Mouse (Mus musculus) gastrocnemius, adult 18-20 months (tissue): ENCODE results near the gene Cops7a. TPM values are rescaled to one million over a fixed set of nuclear protein-coding genes. Genes with fewer than 3 reads are reported as not detected.
A peak's percentile ranks its signal among the peaks of the same experiment; 100 is the strongest.

Experiments used
- DNase-seq: peaks from one replicate; pipeline ENCODE4 v3.0.0; 2021; ENCODE audit warnings: low spot score
- long read RNA-seq, 2 experiments: library from polyadenylated mRNA; stranded (forward); transcript quantifications; one replicate each; pipeline ENCODE4 v2.0.0; 2021
- total RNA-seq, 2 experiments: library from RNA; stranded (reverse); gene quantifications; 2 replicates each; pipeline ENCODE4 v1.2.3; 2021

Cops7a gene
- 100 to 1,000 TPM; 109 to 121 TPM for total RNA-seq
- long read RNA-seq, experiment 1, transcript Cops7a-201 (8 exons, 1,817 nt): major isoform, 11 of 248 reads
- long read RNA-seq, experiment 1, transcript Cops7a-202 (8 exons, 1,328 nt): minor isoform, 8 of 248 reads
- long read RNA-seq, experiment 1, partial matches to known transcripts: 26 of 248 reads
- long read RNA-seq, experiment 1, other reads (novel, unspliced or antisense): 202 of 248 reads
- long read RNA-seq, experiment 2, transcript Cops7a-201 (8 exons, 1,817 nt): major isoform, 9 of 215 reads
- long read RNA-seq, experiment 2, transcript Cops7a-202 (8 exons, 1,328 nt): major isoform, 9 of 215 reads
- long read RNA-seq, experiment 2, partial matches to known transcripts: 20 of 215 reads
- long read RNA-seq, experiment 2, other reads (novel, unspliced or antisense): 177 of 215 reads

- peak; percentile 97 for DNase-seq
Measured at GRCm38 (mm10) chr6:124965088-124965719, at the start of gene Cops7a. Cops7a (minus strand) TSS chr6:124965538.

DNA sequence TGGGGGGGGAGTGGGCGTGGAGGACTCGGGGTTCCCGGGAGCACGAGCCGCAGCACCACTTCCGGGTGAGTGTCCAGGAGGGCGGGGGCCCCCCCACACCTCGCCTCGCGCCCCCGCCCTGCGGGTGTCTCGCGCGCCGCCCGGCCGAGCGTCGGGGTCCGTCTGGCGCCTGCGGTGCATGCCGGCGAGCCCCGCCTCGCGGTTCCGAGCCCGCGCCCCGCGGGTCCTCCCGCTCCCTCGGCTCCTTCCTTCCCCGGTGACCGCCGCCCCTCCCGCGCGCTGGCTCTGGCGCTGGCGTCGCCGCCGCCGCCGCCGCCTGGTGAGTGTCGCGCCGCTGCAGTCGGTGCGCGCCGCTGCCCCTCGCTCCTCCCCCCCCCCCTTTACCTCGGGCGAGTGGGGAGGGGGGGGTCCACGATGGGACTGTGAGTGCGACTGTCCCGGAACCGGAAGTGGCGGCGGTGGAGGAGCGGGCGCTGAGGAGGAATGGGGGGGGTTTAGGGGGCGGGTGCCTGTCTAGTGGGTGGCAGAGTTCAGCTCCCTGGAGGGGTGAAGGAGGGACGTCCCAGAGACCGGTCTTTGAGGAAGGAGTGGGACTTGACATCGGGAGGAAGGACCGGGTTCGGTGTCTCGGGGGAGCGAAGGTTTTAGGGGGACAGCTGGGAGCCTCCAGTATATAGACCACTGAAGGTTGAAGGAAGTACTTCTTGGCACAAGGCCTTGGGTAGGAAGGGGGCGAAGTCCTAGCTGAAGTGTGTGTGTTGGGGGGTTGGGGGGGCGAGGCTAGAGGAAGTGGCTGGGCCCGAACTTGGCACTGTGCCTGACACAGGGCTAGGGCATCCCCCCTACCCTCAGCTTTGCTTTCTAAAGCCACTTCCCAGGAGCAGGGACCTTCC is 44.1 kb upstream of the Cops7a start:
- peak; percentile 74 for DNase-seq

DNA sequence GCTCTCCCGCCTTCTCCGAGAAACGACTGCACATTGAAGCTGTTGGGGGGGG is 43.6 kb upstream of the Cops7a start, which contains the start of gene Zfp384:
Gene Zfp384, plus strand, starts transcription at position 17 of the 52 bp plus-strand sequence.
- no peak for DNase-seq

- peak; percentile 99 for DNase-seq
Measured at GRCm38 (mm10) chr6:125008586-125009128, 43.3 kb upstream of the Cops7a start.

DNA sequence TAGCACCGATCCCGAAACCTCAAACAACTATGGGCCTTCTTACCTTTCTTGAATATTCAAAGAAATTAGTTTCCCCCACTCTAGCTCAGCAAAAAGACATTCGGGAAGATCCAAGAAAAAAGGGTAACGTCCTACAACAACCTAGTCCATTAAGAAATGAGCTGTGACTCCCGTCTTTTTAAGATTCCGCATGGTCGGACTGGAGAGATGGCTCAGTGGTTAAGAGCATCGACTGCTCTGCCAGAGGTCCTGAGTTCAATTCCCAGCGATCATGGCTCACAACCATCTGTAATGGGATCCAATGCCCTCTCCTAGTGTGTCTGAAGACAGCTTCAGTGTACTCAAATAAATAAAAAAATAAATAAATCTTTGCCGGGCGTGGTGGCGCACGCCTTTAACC is 42.7 kb upstream of the Cops7a start:
- DNase-seq: no peak

- DNase-seq: no peak
Measured at GRCm38 (mm10) chr6:125005086-125005485, 39.7 kb upstream of the Cops7a start.

DNA sequence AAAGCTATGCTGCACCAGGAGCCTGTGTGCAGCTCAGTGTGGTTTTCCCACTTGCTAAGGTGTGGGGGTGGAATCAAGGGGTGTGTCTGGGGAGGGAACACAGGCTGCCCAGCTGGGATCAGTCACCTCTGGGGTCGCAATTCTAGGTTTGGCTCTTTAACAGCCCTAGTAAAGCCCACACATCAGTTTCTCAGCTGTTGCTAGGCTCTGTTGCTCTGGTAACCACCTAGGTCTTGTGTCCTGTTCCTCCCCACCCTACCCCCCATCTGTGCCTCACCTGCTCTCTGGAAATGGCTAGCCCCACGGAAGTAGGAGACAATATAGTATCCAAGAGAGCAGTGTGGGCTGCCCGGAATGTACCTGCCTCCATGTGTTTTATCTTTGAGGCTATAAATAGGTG is 38.4 kb upstream of the Cops7a start:
- DNase-seq: no peak

GRCm38 (mm10) chr6:124999546-124999945 is 34.2 kb upstream of the Cops7a start:
- no peak for DNase-seq

DNA sequence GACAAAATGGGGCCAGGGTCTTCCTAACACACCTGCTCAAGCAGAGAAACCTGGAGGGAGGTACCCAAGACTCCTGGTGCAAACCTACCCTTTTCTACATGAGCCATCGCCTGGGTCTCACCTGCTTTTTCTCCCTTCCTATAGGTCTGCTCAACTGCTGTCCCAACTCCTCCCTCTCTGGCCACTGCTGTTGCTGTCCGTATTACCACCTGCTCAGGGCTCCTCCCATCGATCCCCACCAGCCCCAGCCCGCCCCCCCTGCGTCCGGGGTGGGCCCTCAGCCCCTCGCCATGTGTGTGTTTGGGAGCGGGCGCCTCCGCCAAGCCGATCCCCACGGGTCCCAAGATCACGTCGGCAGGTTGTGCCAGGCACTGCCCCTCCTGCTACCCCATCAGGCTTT is 33.8 kb upstream of the Cops7a start:
- no peak for DNase-seq

DNA sequence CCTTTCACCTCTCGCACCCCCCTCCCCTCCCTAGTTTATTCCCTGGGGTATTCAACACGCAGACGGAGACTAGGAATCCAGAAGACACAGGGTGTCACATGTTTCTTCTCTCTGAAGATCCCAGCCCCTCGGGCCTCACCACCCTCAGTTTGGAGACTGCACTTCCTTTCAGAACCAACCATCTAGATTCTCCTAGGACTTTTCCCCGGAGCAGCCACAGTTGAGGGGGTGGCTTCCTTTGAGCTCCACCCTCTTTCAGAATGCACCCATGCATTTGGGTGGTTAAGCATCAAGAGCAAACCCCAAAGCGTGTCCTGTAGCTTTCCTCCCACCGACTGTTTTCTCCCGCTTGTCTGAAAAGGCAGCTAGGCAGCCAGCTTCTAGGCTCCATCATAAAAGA is 32.7 kb upstream of the Cops7a start:
- DNase-seq: no peak

DNA sequence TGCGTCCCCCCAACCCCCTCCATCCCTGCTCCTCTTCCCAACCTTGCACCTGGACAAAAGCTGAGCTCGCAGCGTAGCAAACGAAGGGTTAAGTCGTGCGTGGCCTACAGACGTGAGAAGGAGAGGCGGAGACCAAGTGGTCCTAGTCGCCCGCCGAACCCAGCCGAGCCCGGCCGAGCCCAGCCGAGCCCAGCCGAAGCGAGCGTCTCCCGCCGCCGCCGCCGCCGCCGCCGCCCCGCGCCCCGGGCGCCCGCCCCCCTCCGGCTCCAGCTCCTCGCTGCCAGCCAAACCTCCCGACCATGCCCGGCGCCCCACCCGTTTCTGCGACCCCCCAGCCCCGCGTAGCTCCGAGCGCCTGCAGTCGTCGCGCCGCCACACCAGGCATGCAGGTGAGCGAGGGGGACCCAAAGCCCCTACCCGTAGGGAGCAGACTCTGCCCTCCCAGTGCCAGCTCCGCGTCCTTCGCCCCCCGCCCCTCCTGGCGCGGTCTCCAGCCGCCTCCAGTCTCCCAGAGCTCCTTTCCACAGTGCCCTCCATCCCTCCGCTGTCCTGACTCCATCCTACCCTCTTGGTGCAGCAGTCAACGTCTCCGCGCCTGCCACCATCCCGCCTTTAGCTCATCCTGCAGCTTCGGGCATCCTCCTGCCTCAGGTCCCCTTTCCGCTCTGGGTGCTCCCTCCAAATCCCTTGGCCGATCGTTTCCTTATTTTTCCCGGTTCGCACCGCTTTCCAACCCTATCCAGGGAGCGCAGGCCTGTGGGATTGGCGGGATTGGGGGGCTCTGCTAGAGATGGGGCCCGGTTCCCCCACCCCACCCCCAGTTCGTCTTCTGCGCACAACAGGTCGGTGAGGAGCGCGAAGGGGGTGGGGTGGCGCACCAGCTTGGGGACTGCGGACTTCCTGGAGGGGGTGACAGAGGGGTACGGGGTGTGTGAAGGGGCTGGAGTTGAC is 31.5 kb upstream of the Cops7a start, which contains the start of gene Pianp:
Gene Pianp, plus strand, starts transcription at position 144 of the 951 bp plus-strand sequence.
- peak; percentile 57 for DNase-seq

DNA sequence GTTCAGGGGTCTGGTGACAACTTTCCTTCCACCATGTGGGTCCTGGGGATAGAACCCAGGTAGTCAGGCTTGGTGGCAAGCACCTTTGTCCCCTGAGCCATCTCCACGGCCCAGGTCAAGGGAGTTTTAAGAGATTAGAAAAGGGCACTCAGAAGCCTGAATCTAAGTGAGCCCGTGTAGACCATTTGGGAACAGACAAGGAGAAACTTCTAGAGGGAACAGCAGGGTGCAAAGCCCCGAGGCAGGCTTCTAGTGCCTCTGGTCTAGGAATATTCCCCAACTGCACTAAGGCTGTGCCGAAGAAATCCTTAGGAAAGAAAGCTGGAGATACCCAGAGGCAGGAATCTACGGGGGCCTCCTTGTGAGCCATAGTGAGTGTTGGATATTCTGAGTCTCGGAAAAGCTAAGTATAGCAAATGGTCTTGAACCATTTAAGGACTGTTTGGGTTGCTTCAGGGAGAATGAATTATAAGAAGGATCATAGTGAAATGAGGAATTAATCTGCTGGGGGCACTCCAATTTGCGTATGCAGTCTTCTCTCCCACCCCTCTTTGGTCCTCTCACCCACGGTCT is 30.6 kb upstream of the Cops7a start:
- DNase-seq: no peak

DNA sequence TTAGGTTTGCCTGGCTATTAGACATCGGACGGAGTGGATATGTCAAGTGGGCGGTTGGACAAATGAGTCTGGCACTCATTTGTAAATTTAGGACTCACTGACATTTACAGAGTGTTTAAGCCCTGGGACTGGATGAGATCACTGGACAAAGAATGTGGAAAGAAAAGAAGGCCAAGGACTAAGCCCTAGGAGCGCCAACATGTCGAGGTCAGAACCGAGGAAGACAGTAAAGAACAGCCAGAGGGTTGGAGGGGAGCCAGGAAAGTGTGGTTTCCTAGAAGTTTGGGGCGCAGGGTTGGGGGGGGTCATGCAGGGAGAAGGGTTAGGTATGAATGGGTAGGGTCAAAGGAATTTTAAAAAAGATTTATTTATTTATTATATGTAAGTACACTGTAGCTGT is 29.9 kb upstream of the Cops7a start:
- DNase-seq: no peak

DNA sequence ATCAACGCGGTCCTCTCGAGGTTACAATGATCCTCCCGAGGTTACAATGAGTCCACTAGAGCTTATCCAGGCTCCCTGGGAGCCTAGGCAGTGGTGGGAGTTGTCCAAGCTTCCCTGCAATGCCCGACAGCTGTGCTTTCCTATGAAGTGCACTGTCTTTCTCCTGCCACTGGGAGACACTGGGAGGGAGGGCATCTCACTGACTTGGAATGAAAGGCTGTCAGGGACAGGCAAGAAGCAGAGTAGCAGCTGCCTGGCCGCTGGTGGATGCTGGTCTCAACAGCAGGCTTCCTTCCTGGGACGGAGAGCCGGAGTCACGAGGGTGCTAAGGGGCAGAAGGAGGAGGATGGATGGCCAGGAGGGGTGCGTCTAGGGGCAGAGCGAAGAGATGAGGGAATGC is 28.5 kb upstream of the Cops7a start:
- no peak for DNase-seq

GRCm38 (mm10) chr6:124993365-124993764 is 28.0 kb upstream of the Cops7a start:
- no peak for DNase-seq

GRCm38 (mm10) chr6:124992241-124992640 is 26.9 kb upstream of the Cops7a start:
- no peak for DNase-seq

DNA sequence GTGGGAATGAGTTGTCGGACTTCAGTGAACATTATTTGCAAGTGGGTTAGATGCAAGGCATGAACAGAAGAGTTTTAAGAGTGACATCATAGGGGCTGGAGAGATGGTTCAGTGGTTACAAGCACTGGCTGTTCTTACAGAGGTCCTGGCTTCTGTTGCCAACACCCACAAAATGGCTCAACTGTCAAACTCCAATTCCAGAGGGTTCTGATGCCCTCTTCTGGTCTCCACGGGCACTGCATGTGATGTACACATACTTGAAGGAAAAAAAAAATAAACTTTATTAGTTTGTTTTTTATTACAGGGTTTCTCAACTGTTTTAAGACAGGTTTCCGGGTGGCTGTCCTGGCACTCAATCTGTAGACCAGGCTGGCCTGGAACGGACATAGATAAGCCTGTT is 2.4 kb upstream of the Cops7a start:
- DNase-seq: peak; percentile 32

- no peak for DNase-seq
Measured at GRCm38 (mm10) chr6:124966466-124967118, 1.3 kb upstream of the Cops7a start.

GRCm38 (mm10) chr6:124965747-124966146 is 409 bp upstream of the Cops7a start:
- no peak for DNase-seq

GRCm38 (mm10) chr6:124964638-124965037 is 700 bp downstream of the Cops7a start:
- DNase-seq: no peak
